Mouse (Mus musculus): ENCODE data around the gene Sox5. TPM values are rescaled to one million over a fixed set of nuclear protein-coding genes. Genes with fewer than 3 reads are reported as not detected.
A peak's percentile ranks its signal among the peaks of the same experiment; 100 is the strongest.

Sox5 gene
- polyA plus RNA-seq, 1 experiment from 2014 or later = 17.2 TPM

GRCm38 (mm10) chr6:143958372-143958771 is 823.4 kb downstream of the Sox5 start:
- peak; percentile 42 for DNase-seq (ENCODE audit: low spot score)
- 76% methylated on average over 7 of the region's 7 CpGs for WGBS
- H3K27ac ChIP-seq (ENCODE audit: low read depth) = no peak overlapping the region
- no peaks in the 10 kb centered on the region for H3K27me3 ChIP-seq (replicated peaks; ENCODE audit: control insufficient read depth, insufficient read depth, low read length)
- no peaks in the 10 kb centered on the region for H3K36me3 ChIP-seq (ENCODE audit: control insufficient read depth, insufficient read depth, low read length)
- H3K4me3 ChIP-seq (ENCODE audit: low read depth, low read length) = no peak overlapping the region
- ATAC-seq (replicated peaks; ENCODE audit: low FRiP score, low TSS enrichment, low read depth) = no peak
- no peak overlapping the region for H3K9ac ChIP-seq (ENCODE audit: low read length)
- H3K9me3 ChIP-seq (ENCODE audit: control insufficient read depth, low read length) = no peaks in the 10 kb centered on the region
- no peak overlapping the region for H3K4me2 ChIP-seq (ENCODE audit: low read length)
- H3K4me1 ChIP-seq (replicated peaks; ENCODE audit: control insufficient read depth, insufficient read depth, low read length) = no peaks in the 10 kb centered on the region

DNA sequence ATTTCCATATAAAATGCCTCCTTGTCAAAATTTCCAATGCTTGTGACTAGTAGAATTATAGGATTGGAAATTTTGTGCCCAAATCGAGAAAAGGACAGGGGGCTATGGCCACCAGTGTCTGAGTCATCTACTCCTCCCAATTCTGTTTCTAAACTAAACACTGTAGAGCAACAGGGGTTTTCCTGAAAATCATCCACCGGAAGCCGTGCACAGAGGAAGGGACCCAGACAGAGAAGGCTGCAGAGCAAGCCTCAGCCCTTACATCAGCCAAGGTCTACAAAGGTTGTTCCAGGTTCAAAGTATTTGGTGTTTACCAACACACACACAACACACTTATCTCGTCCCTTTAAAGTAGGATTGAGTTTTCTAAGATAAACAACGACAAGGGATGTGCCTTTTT is 824.7 kb downstream of the Sox5 start:
- Histone ChIP-seq H3K9me3 (ENCODE audit: control insufficient read depth, low read length) (no peaks in the 10 kb centered on the region), H3K9ac (ENCODE audit: low read length) (no peak overlapping the region), H3K4me1 (replicated peaks; ENCODE audit: control insufficient read depth, insufficient read depth, low read length) (no peaks in the 10 kb centered on the region), H3K36me3 (ENCODE audit: control insufficient read depth, insufficient read depth, low read length) (no peaks in the 10 kb centered on the region), H3K4me2 (ENCODE audit: low read length) (no peak overlapping the region), H3K27me3 (replicated peaks; ENCODE audit: control insufficient read depth, insufficient read depth, low read length) (no peaks in the 10 kb centered on the region), H3K4me3 (ENCODE audit: low read depth, low read length) (no peak overlapping the region), H3K27ac (ENCODE audit: low read depth) (no peak overlapping the region)
- 85% methylated on average over 5 of the region's 5 CpGs for WGBS
- DNase-seq (ENCODE audit: low spot score) (no peak), ATAC-seq (replicated peaks; ENCODE audit: low FRiP score, low TSS enrichment, low read depth) (no peak)

GRCm38 (mm10) chr6:143948553-143949308 is 833.0 kb downstream of the Sox5 start:
- Histone ChIP-seq H3K27ac (ENCODE audit: low read depth) (no peak overlapping the region), H3K4me2 (ENCODE audit: low read length) (no peak overlapping the region), H3K27me3 (replicated peaks; ENCODE audit: control insufficient read depth, insufficient read depth, low read length) (no peaks in the 10 kb centered on the region), H3K9me3 (ENCODE audit: control insufficient read depth, low read length) (no peaks in the 10 kb centered on the region), H3K4me1 (replicated peaks; ENCODE audit: control insufficient read depth, insufficient read depth, low read length) (no peaks in the 10 kb centered on the region), H3K36me3 (ENCODE audit: control insufficient read depth, insufficient read depth, low read length) (no peaks in the 10 kb centered on the region), H3K9ac (ENCODE audit: low read length) (no peak overlapping the region), H3K4me3 (ENCODE audit: low read depth, low read length) (no peak overlapping the region)
- 72% methylated on average over 12 of the region's 12 CpGs for WGBS
- no peak for ATAC-seq (replicated peaks; ENCODE audit: low FRiP score, low TSS enrichment, low read depth)
- DNase-seq (ENCODE audit: low spot score) = peak; percentile 29

- Histone ChIP-seq H3K4me3 (ENCODE audit: low read depth, low read length) (no peak overlapping the region), H3K27ac (ENCODE audit: low read depth) (no peak overlapping the region), H3K9ac (ENCODE audit: low read length) (no peak overlapping the region), H3K9me3 (ENCODE audit: control insufficient read depth, low read length) (no peaks in the 10 kb centered on the region), H3K27me3 (replicated peaks; ENCODE audit: control insufficient read depth, insufficient read depth, low read length) (no peaks in the 10 kb centered on the region), H3K36me3 (ENCODE audit: control insufficient read depth, insufficient read depth, low read length) (no peaks in the 10 kb centered on the region), H3K4me2 (ENCODE audit: low read length) (no peak overlapping the region), H3K4me1 (replicated peaks; ENCODE audit: control insufficient read depth, insufficient read depth, low read length) (no peaks in the 10 kb centered on the region)
- WGBS = 63% methylated on average over 4 of the region's 4 CpGs
- DNase-seq (ENCODE audit: low spot score) (peak; percentile 38), ATAC-seq (replicated peaks; ENCODE audit: low FRiP score, low TSS enrichment, low read depth) (no peak)
Measured at GRCm38 (mm10) chr6:143948071-143948470, 833.7 kb downstream of the Sox5 start.

GRCm38 (mm10) chr6:143943126-143943525 is 838.7 kb downstream of the Sox5 start:
- H3K36me3 ChIP-seq (ENCODE audit: control insufficient read depth, insufficient read depth, low read length) = no peaks in the 10 kb centered on the region
- H3K4me1 ChIP-seq (replicated peaks; ENCODE audit: control insufficient read depth, insufficient read depth, low read length) = no peaks in the 10 kb centered on the region
- H3K4me2 ChIP-seq (ENCODE audit: low read length) = no peak overlapping the region
- no peak overlapping the region for H3K9ac ChIP-seq (ENCODE audit: low read length)
- H3K27me3 ChIP-seq (replicated peaks; ENCODE audit: control insufficient read depth, insufficient read depth, low read length) = no peaks in the 10 kb centered on the region
- no peak overlapping the region for H3K27ac ChIP-seq (ENCODE audit: low read depth)
- ATAC-seq (replicated peaks; ENCODE audit: low FRiP score, low TSS enrichment, low read depth) (no peak), DNase-seq (ENCODE audit: low spot score) (peak; percentile 29)
- no peak overlapping the region for H3K4me3 ChIP-seq (ENCODE audit: low read depth, low read length)
- H3K9me3 ChIP-seq (ENCODE audit: control insufficient read depth, low read length) = no peaks in the 10 kb centered on the region
- WGBS = 87% methylated on average over 5 of the region's 5 CpGs

DNA sequence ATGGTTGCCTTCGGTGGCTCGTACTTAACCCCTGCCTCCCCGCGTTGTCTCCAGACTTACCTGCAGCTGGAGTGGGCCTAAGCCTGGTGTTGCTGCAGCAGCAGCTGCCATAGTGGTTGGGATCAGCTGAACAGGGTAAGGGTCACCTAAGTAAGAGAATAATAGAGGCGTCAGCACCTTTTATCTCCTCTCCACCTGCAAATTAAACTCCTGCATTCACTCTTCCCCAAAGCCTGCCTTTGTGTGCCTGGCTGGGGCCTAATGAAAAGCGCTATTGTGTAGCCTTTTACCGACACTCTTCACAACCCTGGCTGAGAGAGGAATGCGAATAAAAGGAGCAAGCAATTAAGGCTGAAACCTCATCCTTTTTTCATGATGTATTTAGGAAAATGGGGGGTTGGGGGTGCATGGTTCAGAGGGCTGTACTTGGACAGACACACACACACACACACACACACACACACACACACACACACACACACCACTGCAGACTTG is 840.4 kb downstream of the Sox5 start:
- DNase-seq (ENCODE audit: low spot score) (peak; percentile 39), ATAC-seq (replicated peaks; ENCODE audit: low FRiP score, low TSS enrichment, low read depth) (no peak)
- H3K9ac ChIP-seq (ENCODE audit: low read length) = no peak overlapping the region
- H3K27ac ChIP-seq (ENCODE audit: low read depth) = no peak overlapping the region
- no peak overlapping the region for H3K4me2 ChIP-seq (ENCODE audit: low read length)
- H3K9me3 ChIP-seq (ENCODE audit: control insufficient read depth, low read length) = no peaks in the 10 kb centered on the region
- no peaks in the 10 kb centered on the region for H3K36me3 ChIP-seq (ENCODE audit: control insufficient read depth, insufficient read depth, low read length)
- no peak overlapping the region for H3K4me3 ChIP-seq (ENCODE audit: low read depth, low read length)
- WGBS = 61% methylated on average over 8 of the region's 8 CpGs
- no peaks in the 10 kb centered on the region for H3K27me3 ChIP-seq (replicated peaks; ENCODE audit: control insufficient read depth, insufficient read depth, low read length)
- H3K4me1 ChIP-seq (replicated peaks; ENCODE audit: control insufficient read depth, insufficient read depth, low read length) = no peaks in the 10 kb centered on the region

DNA sequence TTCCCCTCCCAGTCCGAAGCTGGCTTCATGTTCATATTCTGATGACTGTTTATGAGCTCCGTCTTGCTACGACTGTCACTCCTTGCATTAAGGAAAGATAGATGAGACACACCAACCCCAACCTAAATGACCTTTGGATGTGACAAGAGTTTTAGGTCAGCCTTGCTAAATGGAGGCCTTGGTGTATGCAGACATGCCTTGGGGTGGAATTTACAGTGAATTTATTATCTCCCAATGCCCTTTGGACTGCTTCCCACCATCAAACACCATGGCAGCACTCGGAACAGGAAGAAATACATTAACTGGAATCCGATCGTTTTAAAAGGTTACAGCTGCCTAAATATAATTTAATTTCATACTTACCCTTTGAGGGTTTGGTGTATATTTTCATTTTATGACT is 858.6 kb downstream of the Sox5 start:
- Histone ChIP-seq H3K9ac (ENCODE audit: low read length) (no peak overlapping the region), H3K4me2 (ENCODE audit: low read length) (no peak overlapping the region), H3K9me3 (ENCODE audit: control insufficient read depth, low read length) (no peaks in the 10 kb centered on the region), H3K4me1 (replicated peaks; ENCODE audit: control insufficient read depth, insufficient read depth, low read length) (no peaks in the 10 kb centered on the region), H3K36me3 (ENCODE audit: control insufficient read depth, insufficient read depth, low read length) (no peaks in the 10 kb centered on the region), H3K27me3 (replicated peaks; ENCODE audit: control insufficient read depth, insufficient read depth, low read length) (no peaks in the 10 kb centered on the region), H3K4me3 (ENCODE audit: low read depth, low read length) (no peak overlapping the region), H3K27ac (ENCODE audit: low read depth) (no peak overlapping the region)
- 39% methylated on average over 6 of the region's 6 CpGs for WGBS
- no peak for ATAC-seq (replicated peaks; ENCODE audit: low FRiP score, low TSS enrichment, low read depth)
- no peak for DNase-seq (ENCODE audit: low spot score)

- no peaks in the 10 kb centered on the region for H3K4me1 ChIP-seq (replicated peaks; ENCODE audit: control insufficient read depth, insufficient read depth, low read length)
- H3K4me3 ChIP-seq (ENCODE audit: low read depth, low read length) = no peak overlapping the region
- no peaks in the 10 kb centered on the region for H3K27me3 ChIP-seq (replicated peaks; ENCODE audit: control insufficient read depth, insufficient read depth, low read length)
- H3K4me2 ChIP-seq (ENCODE audit: low read length) = peak overlapping the region; percentile 26
- peak; percentile 53 for DNase-seq (ENCODE audit: low spot score)
- WGBS = 32% methylated on average over 16 of the region's 16 CpGs
- H3K9me3 ChIP-seq (ENCODE audit: control insufficient read depth, low read length) = no peaks in the 10 kb centered on the region
- peak; percentile 69 for ATAC-seq (replicated peaks; ENCODE audit: low FRiP score, low TSS enrichment, low read depth)
- H3K9ac ChIP-seq (ENCODE audit: low read length) = no peak overlapping the region
- H3K27ac ChIP-seq (ENCODE audit: low read depth) = no peak overlapping the region
- no peaks in the 10 kb centered on the region for H3K36me3 ChIP-seq (ENCODE audit: control insufficient read depth, insufficient read depth, low read length)
Measured at GRCm38 (mm10) chr6:143918405-143918947, 863.3 kb downstream of the Sox5 start.

All from intestine, embryonic 14.5 days (tissue).